Mouse (Mus musculus): ENCODE measurements around the gene Vps26a.

- TF ChIP-seq CTCF (IDR thresholded peaks at IDR 0.05; ENCODE audit: extremely low read depth, insufficient read depth, low read length) (no peak), POLR2A (IDR thresholded peaks at IDR 0.05; ENCODE audit: extremely low read depth, insufficient read depth, low read length) (no peak)
These were observed 9.6 kb downstream of the Vps26a start for GRCm38 (mm10) chr10:62476980-62477379.

Measured in cortical plate, adult 2 months (tissue).